Mouse (Mus musculus) bone marrow macrophage, adult 2 months (primary cell): ENCODE measurements around the gene Ptprd.

Experiments
- CTCF ChIP-seq: IDR thresholded peaks from 2 replicates; pipeline ENCODE4 v1.5.1; 2012; ENCODE audit warnings: low read depth, mild to moderate bottlenecking, low read length, moderate library complexity
- POLR2A ChIP-seq: IDR thresholded peaks from 2 replicates; pipeline ENCODE4 v1.6.1; 2012; ENCODE audit warnings: mild to moderate bottlenecking, low read depth, low read length, borderline replicate concordance

DNA sequence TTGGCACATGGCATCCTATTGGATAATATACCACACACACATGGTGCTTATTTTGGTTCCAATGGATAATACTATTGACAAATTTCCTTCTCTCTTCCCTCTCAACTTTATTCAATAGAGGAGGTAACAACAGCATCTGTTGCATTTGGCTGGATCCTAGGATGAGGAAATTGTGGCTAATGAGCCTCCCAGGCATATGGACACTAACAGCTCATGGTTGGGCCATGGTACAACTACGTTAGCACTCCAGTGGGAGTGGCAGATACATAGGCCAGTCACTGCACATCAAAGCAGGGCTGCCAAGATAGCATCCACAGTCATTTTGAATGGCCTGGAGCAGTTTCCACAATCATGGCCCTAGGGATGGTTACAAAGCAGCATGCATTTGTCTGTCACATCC lies 2238.4 kb downstream of the Ptprd start:
- TF ChIP-seq CTCF (no peak), POLR2A (no peak)
